Mouse (Mus musculus): Measurements from ENCODE around the gene Olfr391-ps. TPM values are rescaled to one million over a fixed set of nuclear protein-coding genes. Genes with fewer than 3 reads are reported as not detected.

Gene Olfr391-ps
- polyA plus RNA-seq (2012), result not detected in 2 replicates

GRCm38 (mm10) chr11:73802952-73803351, at the start of gene Olfr391-ps:
Gene Olfr391-ps, minus strand, starts transcription at chr11:73803052.
- Histone ChIP-seq H3K36me3 (ENCODE audit: control insufficient read depth) (no peaks in the 10 kb centered on the region), H3K9me3 (ENCODE audit: control insufficient read depth, low read length) (peaks cover 2% of the 10 kb centered on the region), H3K4me1 (ENCODE audit: control insufficient read depth) (no peaks in the 10 kb centered on the region), H3K4me3 (replicated peaks) (no peak within 1 kb of the TSS), H3K27me3 (ENCODE audit: control insufficient read depth) (no peaks in the 10 kb centered on the region)
- TF ChIP-seq TAL1 (IDR thresholded peaks at IDR 0.05; ENCODE audit: low read length) (no peak), GATA1 (IDR thresholded peaks at IDR 0.05; ENCODE audit: low read length) (no peak)

DNA sequence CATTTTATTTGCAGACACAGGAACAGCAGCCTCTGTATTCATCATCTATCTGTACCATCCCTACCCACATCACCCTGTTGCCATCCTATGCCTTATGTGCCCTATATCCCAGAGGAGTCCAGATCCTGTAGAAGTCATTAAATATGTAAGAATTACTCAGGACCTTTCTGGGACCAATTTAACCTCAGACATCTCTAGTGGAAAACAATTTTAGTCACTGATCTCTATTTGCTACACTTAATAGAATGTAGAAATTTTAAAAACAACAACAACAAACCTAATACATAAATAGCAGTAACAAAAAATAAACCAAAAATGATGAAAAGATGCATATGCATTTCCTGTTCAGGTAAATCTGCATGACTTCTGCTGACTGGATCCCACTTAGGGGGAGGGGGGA, 48.5 kb upstream of the Olfr391-ps start, which contains the start of gene Olfr393:
TSS of gene Olfr393 (minus strand) at position 101 of the 400 bp plus-strand sequence.
- Histone ChIP-seq H3K27me3 (ENCODE audit: control insufficient read depth) (no peaks in the 10 kb centered on the region), H3K36me3 (ENCODE audit: control insufficient read depth) (no peaks in the 10 kb centered on the region), H3K4me1 (ENCODE audit: control insufficient read depth) (no peaks in the 10 kb centered on the region), H3K4me3 (replicated peaks) (no peak within 1 kb of the TSS), H3K9me3 (ENCODE audit: control insufficient read depth, low read length) (peaks cover 2% of the 10 kb centered on the region; the same call in 1 of the 2 replicates)
- TF ChIP-seq GATA1 (IDR thresholded peaks at IDR 0.05; ENCODE audit: low read length) (no peak), TAL1 (IDR thresholded peaks at IDR 0.05; ENCODE audit: low read length) (no peak)

DNA sequence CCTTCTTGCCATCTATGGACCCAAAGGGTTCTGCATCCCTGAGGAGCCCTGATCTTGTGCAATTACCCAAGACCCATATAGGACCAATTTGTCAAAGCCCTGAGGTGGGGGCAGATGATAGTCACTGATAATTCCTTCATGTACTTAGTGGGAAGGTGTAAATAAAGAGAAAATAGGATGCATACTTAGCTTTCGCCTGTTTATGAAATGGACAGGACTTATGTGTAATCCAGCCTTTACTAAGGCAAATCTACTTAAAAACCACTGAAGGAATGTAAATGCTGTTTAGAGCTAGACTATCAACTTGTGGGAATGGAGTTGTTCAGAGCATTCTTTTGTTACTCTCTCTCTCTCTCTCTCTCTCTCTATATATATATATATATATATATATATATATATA, 14.1 kb upstream of the Olfr391-ps start, which contains the start of gene Olfr392:
TSS of gene Olfr392 (minus strand) at position 101 of the 400 bp plus-strand sequence.
- Histone ChIP-seq H3K4me3 (replicated peaks) (no peak within 1 kb of the TSS), H3K36me3 (ENCODE audit: control insufficient read depth) (no peaks in the 10 kb centered on the region), H3K9me3 (ENCODE audit: control insufficient read depth, low read length) (peaks cover 3% of the 10 kb centered on the region; the same call in 1 of the 2 replicates), H3K27me3 (ENCODE audit: control insufficient read depth) (no peaks in the 10 kb centered on the region), H3K4me1 (ENCODE audit: control insufficient read depth) (no peaks in the 10 kb centered on the region)
- no peak for TF ChIP-seq GATA1 (IDR thresholded peaks at IDR 0.05; ENCODE audit: low read length)
- TF ChIP-seq TAL1 (IDR thresholded peaks at IDR 0.05; ENCODE audit: low read length), result no peak

DNA sequence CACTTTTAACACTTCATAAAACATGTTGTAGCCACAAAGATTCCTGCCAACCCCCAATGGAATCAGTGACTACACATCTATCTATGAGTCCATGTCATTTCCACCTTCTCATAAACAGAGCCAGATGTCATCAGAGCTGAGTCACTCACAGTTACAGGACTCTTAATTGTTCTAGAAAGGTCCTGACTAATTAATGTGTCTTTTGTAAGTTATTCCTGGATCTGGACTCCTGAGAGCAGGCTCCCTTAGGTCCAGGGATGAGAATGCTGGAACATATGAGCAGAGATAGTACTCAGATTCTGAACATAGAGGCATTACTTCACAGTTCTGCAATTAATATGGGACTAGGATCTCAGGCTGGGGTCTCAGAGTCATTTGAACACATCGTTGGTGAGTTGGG, 20.2 kb downstream of the Olfr391-ps start, which contains the start of gene Olfr390:
TSS of gene Olfr390 (plus strand) at position 301 of the 400 bp plus-strand sequence.
- no peaks in the 10 kb centered on the region for H3K36me3 ChIP-seq (ENCODE audit: control insufficient read depth)
- no peaks in the 10 kb centered on the region for H3K27me3 ChIP-seq (ENCODE audit: control insufficient read depth)
- TF ChIP-seq TAL1 (IDR thresholded peaks at IDR 0.05; ENCODE audit: low read length), result no peak
- no peak for TF ChIP-seq GATA1 (IDR thresholded peaks at IDR 0.05; ENCODE audit: low read length)
- H3K4me1 ChIP-seq (ENCODE audit: control insufficient read depth), result no peaks in the 10 kb centered on the region
- no peaks in the 10 kb centered on the region for H3K9me3 ChIP-seq (ENCODE audit: control insufficient read depth, low read length)
- no peak within 1 kb of the TSS for H3K4me3 ChIP-seq (replicated peaks)

DNA sequence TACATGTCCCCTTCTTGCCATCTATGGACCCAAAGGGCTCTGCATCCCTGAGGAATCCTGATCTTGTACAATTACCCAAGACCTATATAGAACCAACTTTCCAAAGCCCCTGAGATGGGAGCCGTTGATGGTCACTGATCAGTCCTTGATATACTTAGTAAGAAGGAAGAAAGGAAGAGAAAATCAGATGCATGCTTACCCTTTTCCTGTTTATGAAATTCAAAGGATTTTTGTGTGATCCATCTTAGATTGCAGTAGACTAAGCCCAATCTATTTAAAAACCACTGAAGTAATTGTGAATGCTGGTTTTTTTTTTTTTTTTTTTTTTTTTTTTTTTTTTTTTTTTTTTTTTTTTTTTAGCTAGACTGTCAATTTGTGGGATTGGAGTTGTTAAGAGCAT, 22.2 kb downstream of the Olfr391-ps start, which contains the start of gene Olfr389:
TSS of gene Olfr389 (minus strand) at position 101 of the 400 bp plus-strand sequence.
- H3K9me3 ChIP-seq (ENCODE audit: control insufficient read depth, low read length), result no peaks in the 10 kb centered on the region
- no peaks in the 10 kb centered on the region for H3K4me1 ChIP-seq (ENCODE audit: control insufficient read depth)
- H3K36me3 ChIP-seq (ENCODE audit: control insufficient read depth), result no peaks in the 10 kb centered on the region
- H3K27me3 ChIP-seq (ENCODE audit: control insufficient read depth), result no peaks in the 10 kb centered on the region
- TF ChIP-seq GATA1 (IDR thresholded peaks at IDR 0.05; ENCODE audit: low read length) (no peak), TAL1 (IDR thresholded peaks at IDR 0.05; ENCODE audit: low read length) (no peak)
- no peak within 1 kb of the TSS for H3K4me3 ChIP-seq (replicated peaks)

DNA sequence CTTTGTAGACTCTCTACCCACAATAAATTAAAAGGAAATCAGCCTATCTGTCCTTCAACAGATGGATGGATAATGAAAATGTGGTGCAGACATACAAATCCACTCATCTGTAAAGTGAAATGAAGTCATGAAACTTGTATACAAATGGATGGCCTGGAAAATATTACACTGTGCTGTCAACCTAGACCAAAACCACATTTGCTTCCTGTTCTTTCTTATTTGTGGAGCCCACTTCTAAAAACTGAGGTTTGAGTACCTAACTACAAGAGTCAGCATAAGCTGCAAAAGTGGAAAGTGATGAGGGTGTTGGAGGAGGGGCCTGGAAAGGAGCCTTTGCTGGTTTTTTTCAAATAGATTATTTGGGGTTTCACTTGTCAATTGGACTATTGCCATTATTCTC, 43.7 kb downstream of the Olfr391-ps start:
- H3K4me3 ChIP-seq (replicated peaks), result no peak overlapping the region
- H3K4me1 ChIP-seq (ENCODE audit: control insufficient read depth), result no peaks in the 10 kb centered on the region
- H3K9me3 ChIP-seq (ENCODE audit: control insufficient read depth, low read length), result peaks cover 8% of the 10 kb centered on the region
- no peaks in the 10 kb centered on the region for H3K36me3 ChIP-seq (ENCODE audit: control insufficient read depth)
- TF ChIP-seq TAL1 (IDR thresholded peaks at IDR 0.05; ENCODE audit: low read length) (no peak), GATA1 (IDR thresholded peaks at IDR 0.05; ENCODE audit: low read length) (no peak)
- no peaks in the 10 kb centered on the region for H3K27me3 ChIP-seq (ENCODE audit: control insufficient read depth)

Other genes starting within 250 kb of the Olfr391-ps start
- gene Olfr385, start 210.0 kb downstream of the Olfr391-ps start, polyA plus RNA-seq (2012), result not detected in 2 replicates
- not detected in 2 replicates for gene Olfr384, start 204.5 kb downstream of the Olfr391-ps start, polyA plus RNA-seq (2012)
- gene Zfp735, start 114.3 kb downstream of the Olfr391-ps start, polyA plus RNA-seq (2012), result not detected in 2 replicates
- not detected in 2 replicates for gene Olfr389, start 22.3 kb downstream of the Olfr391-ps start, polyA plus RNA-seq (2012)
- not detected in 2 replicates for gene Olfr390, start 20.1 kb downstream of the Olfr391-ps start, polyA plus RNA-seq (2012)
- not detected in 2 replicates for gene Olfr392, start 14.0 kb upstream of the Olfr391-ps start, polyA plus RNA-seq (2012)
- gene Olfr393, start 48.4 kb upstream of the Olfr391-ps start, polyA plus RNA-seq (2012), result not detected in 2 replicates
- gene Olfr394, start 87.7 kb upstream of the Olfr391-ps start, polyA plus RNA-seq (2012), result not detected in 2 replicates
- not detected in 2 replicates for gene Olfr395, start 106.2 kb upstream of the Olfr391-ps start, polyA plus RNA-seq (2012)
- not detected in 2 replicates for gene Olfr23, start 133.6 kb upstream of the Olfr391-ps start, polyA plus RNA-seq (2012)
- gene Olfr397, start 157.8 kb upstream of the Olfr391-ps start, polyA plus RNA-seq (2012), result not detected in 2 replicates
- not detected in 2 replicates for gene Olfr398, start 187.4 kb upstream of the Olfr391-ps start, polyA plus RNA-seq (2012)

Data from erythroblast, embryonic 14.5 days (primary cell).